8 mouse cellular contexts compared by ENCODE assay signal in the genomic region with DNA sequence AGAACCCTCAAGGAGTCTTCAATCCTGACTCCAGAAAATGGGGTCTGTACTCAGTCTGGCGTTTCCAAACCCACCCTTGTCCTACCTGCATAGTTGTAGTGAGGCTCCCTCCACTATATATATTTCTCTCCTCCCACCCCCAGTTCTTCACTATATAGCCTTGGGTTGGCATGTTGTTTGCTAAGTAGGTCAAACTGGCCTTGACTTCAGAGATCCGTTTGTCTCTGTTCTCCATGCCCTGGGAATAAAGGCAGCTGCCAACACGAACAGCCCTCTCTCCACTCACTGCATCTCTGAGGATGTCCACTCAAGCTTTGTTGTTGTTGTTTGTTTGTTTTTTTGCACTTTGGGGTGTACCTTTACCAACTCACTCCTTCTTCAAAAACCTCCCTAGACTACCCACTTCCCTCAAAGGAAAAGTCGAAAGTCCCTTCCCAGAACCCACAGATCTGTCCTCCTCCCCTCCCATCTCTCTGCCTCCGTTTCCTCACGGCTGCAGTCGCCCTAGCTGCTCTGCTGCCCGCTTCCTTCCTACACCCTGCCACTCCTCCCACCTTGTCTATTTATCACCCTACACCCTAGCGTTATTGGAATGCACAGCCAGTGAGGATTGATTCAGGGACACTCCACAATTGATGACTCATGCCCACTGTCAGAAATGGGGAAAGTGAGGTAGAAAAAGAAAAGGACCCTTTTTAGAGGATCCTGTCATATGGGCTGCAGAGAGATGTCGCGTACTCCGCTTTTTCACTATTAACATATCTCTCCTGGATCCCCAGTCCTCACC. TPM values are rescaled to one million over a fixed set of nuclear protein-coding genes. Genes with fewer than 3 reads are reported as not detected.
DNase-seq lines count a peak whose midpoint lies in the region; ATAC-seq and TF ChIP-seq lines count a peak whose summit lies in the region.

No protein-coding gene starts in this region.

- no peaks in the 10 kb centered on the region for H3K27me3 ChIP-seq in lung, embryonic 14.5 days (ENCODE audit: insufficient read depth, low read length)
- H3K27me3 ChIP-seq in embryonic facial prominence, embryonic 12.5 days, result no peaks in the 10 kb centered on the region
- no peaks in the 10 kb centered on the region for H3K27me3 ChIP-seq in midbrain, embryonic 16.5 days (ENCODE audit: control insufficient read depth, insufficient read depth, low read depth, low read length)

- H3K4me3 ChIP-seq in lung, embryonic 14.5 days (ENCODE audit: low read depth, low read length), result peak overlapping the region; percentile 64
- peak overlapping the region; percentile 66 for H3K4me3 ChIP-seq in embryonic facial prominence, embryonic 12.5 days
- peak overlapping the region; percentile 65 for H3K4me3 ChIP-seq in midbrain, embryonic 16.5 days (ENCODE audit: low read depth, low read length)

- peak overlapping the region; percentile 16; the same call in 1 of the 2 replicates for H3K27ac ChIP-seq in lung, embryonic 14.5 days (ENCODE audit: low read depth)
- peak overlapping the region; percentile 26; the same call in 1 of the 2 replicates for H3K27ac ChIP-seq in embryonic facial prominence, embryonic 12.5 days
- peak overlapping the region; percentile 72; the same call in 1 of the 2 replicates for H3K27ac ChIP-seq in midbrain, embryonic 16.5 days (ENCODE audit: low read length)

- H3K9ac ChIP-seq in lung, embryonic 14.5 days, result peak overlapping the region; percentile 75
- peak overlapping the region; percentile 81 for H3K9ac ChIP-seq in embryonic facial prominence, embryonic 12.5 days
- H3K9ac ChIP-seq in midbrain, embryonic 16.5 days (ENCODE audit: low read depth, low read length), result peak overlapping the region; percentile 72

- H3K9me3 ChIP-seq in lung, embryonic 14.5 days (ENCODE audit: low read depth, low read length), result no peaks in the 10 kb centered on the region
- H3K9me3 ChIP-seq in embryonic facial prominence, embryonic 12.5 days, result no peaks in the 10 kb centered on the region
- no peaks in the 10 kb centered on the region for H3K9me3 ChIP-seq in midbrain, embryonic 16.5 days (replicated peaks; ENCODE audit: control insufficient read depth, low read length, poor library complexity, severe bottlenecking)

- peaks cover 31% of the 10 kb centered on the region for H3K36me3 ChIP-seq in lung, embryonic 14.5 days (ENCODE audit: insufficient read depth)
- H3K36me3 ChIP-seq in embryonic facial prominence, embryonic 12.5 days, result peaks cover 28% of the 10 kb centered on the region
- H3K36me3 ChIP-seq in midbrain, embryonic 16.5 days (ENCODE audit: control insufficient read depth, insufficient read depth, low read length), result peaks cover 19% of the 10 kb centered on the region

- no peak for DNase-seq in lung, embryonic 14.5 days
- no peak for DNase-seq in lung, postnatal 25 days (ENCODE audit: low spot score)
- DNase-seq in induced T-regulatory cell, adult 2 months (ENCODE audit: low read depth), result peak; percentile 53
- DNase-seq in adrenal gland, adult 18-20 months (ENCODE audit: low spot score in 2 of 2), result no peak
- DNase-seq in cerebellum, postnatal 4 days (ENCODE audit: low spot score in 2 of 2), result no peak
- DNase-seq in gastrocnemius, postnatal 14 days, result no peak

- no peak for ATAC-seq in lung, embryonic 14.5 days (ENCODE audit: insufficient read depth)
- no peak for ATAC-seq in embryonic facial prominence, embryonic 12.5 days (ENCODE audit: insufficient number of reproducible peaks, insufficient read depth, low FRiP score, low TSS enrichment)
- ATAC-seq in midbrain, embryonic 16.5 days, result peak; percentile 9; the same call in 1 of the 2 replicates

- 15% methylated on average over 12 of the region's 12 CpGs for WGBS in lung, embryonic 14.5 days
- 15% methylated on average over 12 of the region's 12 CpGs for WGBS in embryonic facial prominence, embryonic 12.5 days
- WGBS in midbrain, embryonic 16.5 days, result 15% methylated on average over 12 of the region's 12 CpGs

- peak overlapping the region; percentile 95 for H3K4me2 ChIP-seq in lung, embryonic 14.5 days
- H3K4me2 ChIP-seq in embryonic facial prominence, embryonic 12.5 days (replicated peaks), result peak overlapping the region; percentile 96
- H3K4me2 ChIP-seq in midbrain, embryonic 16.5 days (ENCODE audit: low read length), result peak overlapping the region; percentile 92

- intact Hi-C loops in gastrocnemius, postnatal 14 days (cut with DNase I; ENCODE audit: low total_unique reads), result no loop called here

- no peak for TF ChIP-seq CTCF in lung, embryonic 14.5 days (IDR thresholded peaks at IDR 0.05; ENCODE audit: low read depth)

- H3K4me1 ChIP-seq in lung, embryonic 14.5 days (ENCODE audit: insufficient read depth), result peaks cover 5% of the 10 kb centered on the region; the same call in 1 of the 2 replicates
- H3K4me1 ChIP-seq in embryonic facial prominence, embryonic 12.5 days, result peaks cover 15% of the 10 kb centered on the region
- H3K4me1 ChIP-seq in midbrain, embryonic 16.5 days (ENCODE audit: control insufficient read depth, insufficient read depth, low read length), result peaks cover 23% of the 10 kb centered on the region

RNA-seq across cellular contexts. Expression of gene Lin37, which starts 0.8 kb away (rescaled TPM):
- polyA plus RNA-seq in lung, embryonic 14.5 days (2014; fragmentation: Nextera tagmentation; extraction: Ambion mirVana), result 33.7 and 34.7 TPM in 2 replicates
- 44.7 and 49.1 TPM in 2 replicates for polyA plus RNA-seq in embryonic facial prominence, embryonic 12.5 days (2016; fragmentation: Nextera tagmentation; extraction: Ambion mirVana)
- 52.1 and 63.8 TPM in 2 replicates for polyA plus RNA-seq in midbrain, embryonic 16.5 days (2015; fragmentation: Nextera tagmentation; extraction: Ambion mirVana)
- 10 to 100 TPM; 47.0 to 59.3 TPM for total RNA-seq in adrenal gland, adult 18-20 months (2021)
- 1 to 10 TPM; 8.4 to 9.1 TPM for total RNA-seq in gastrocnemius, postnatal 14 days (2021)

RNA-seq across cellular contexts. Expression of gene U2af1l4, which starts 4.3 kb away (rescaled TPM):
- polyA plus RNA-seq in lung, embryonic 14.5 days (2014; fragmentation: Nextera tagmentation; extraction: Ambion mirVana), result 101 and 120 TPM in 2 replicates
- polyA plus RNA-seq in embryonic facial prominence, embryonic 12.5 days (2016; fragmentation: Nextera tagmentation; extraction: Ambion mirVana), result 94.1 TPM in 2 replicates
- 82.0 and 88.4 TPM in 2 replicates for polyA plus RNA-seq in midbrain, embryonic 16.5 days (2015; fragmentation: Nextera tagmentation; extraction: Ambion mirVana)
- 10 to 100 TPM; 67.1 to 67.4 TPM for total RNA-seq in adrenal gland, adult 18-20 months (2021)
- total RNA-seq in gastrocnemius, postnatal 14 days (2021), result 10 to 100 TPM; 49.6 to 50.1 TPM

RNA-seq across cellular contexts. Expression of gene Gm49396, which starts 4.3 kb away (rescaled TPM):
- 7.9 and 9.9 TPM in 2 replicates for polyA plus RNA-seq in lung, embryonic 14.5 days (2014; fragmentation: Nextera tagmentation; extraction: Ambion mirVana)
- polyA plus RNA-seq in embryonic facial prominence, embryonic 12.5 days (2016; fragmentation: Nextera tagmentation; extraction: Ambion mirVana), result 16.5 and 17.4 TPM in 2 replicates
- 18.6 and 19.2 TPM in 2 replicates for polyA plus RNA-seq in midbrain, embryonic 16.5 days (2015; fragmentation: Nextera tagmentation; extraction: Ambion mirVana)
- 1 to 10 TPM; 4.6 to 8.2 TPM for total RNA-seq in adrenal gland, adult 18-20 months (2021)
- total RNA-seq in gastrocnemius, postnatal 14 days (2021), result 1 to 10 TPM in 1 of 2 experiments, under 1 TPM in 1; 0.74 to 1.7 TPM

RNA-seq across cellular contexts. Expression of gene Psenen, which starts 4.6 kb away (rescaled TPM):
- 104 and 105 TPM in 2 replicates for polyA plus RNA-seq in lung, embryonic 14.5 days (2014; fragmentation: Nextera tagmentation; extraction: Ambion mirVana)
- polyA plus RNA-seq in embryonic facial prominence, embryonic 12.5 days (2016; fragmentation: Nextera tagmentation; extraction: Ambion mirVana), result 132 and 138 TPM in 2 replicates
- polyA plus RNA-seq in midbrain, embryonic 16.5 days (2015; fragmentation: Nextera tagmentation; extraction: Ambion mirVana), result 116 and 124 TPM in 2 replicates
- total RNA-seq in adrenal gland, adult 18-20 months (2021), result 100 to 1,000 TPM; 130 to 154 TPM
- 10 to 100 TPM; 83.4 to 92.7 TPM for total RNA-seq in gastrocnemius, postnatal 14 days (2021)

RNA-seq across cellular contexts. Expression of gene Igflr1, which starts 6.4 kb away (rescaled TPM):
- polyA plus RNA-seq in lung, embryonic 14.5 days (2014; fragmentation: Nextera tagmentation; extraction: Ambion mirVana), result 3.0 and 4.1 TPM in 2 replicates
- polyA plus RNA-seq in embryonic facial prominence, embryonic 12.5 days (2016; fragmentation: Nextera tagmentation; extraction: Ambion mirVana), result 4.1 and 5.5 TPM in 2 replicates
- polyA plus RNA-seq in midbrain, embryonic 16.5 days (2015; fragmentation: Nextera tagmentation; extraction: Ambion mirVana), result 4.5 and 4.8 TPM in 2 replicates
- 1 to 10 TPM; 3.6 to 4.3 TPM for total RNA-seq in adrenal gland, adult 18-20 months (2021)
- total RNA-seq in gastrocnemius, postnatal 14 days (2021), result under 1 TPM; 0.60 to 0.88 TPM

Comparison
In these comparisons a context has a peak if more than half of its experiments do, and no peak if none do; other contexts are left out.
1. H3K27ac ChIP-seq: peak in every context shown above with its lines; median percentile 72 in midbrain, embryonic 16.5 days; 26 in embryonic facial prominence, embryonic 12.5 days; 16 in lung, embryonic 14.5 days.